ENCODE assay signal across 8 mouse cellular contexts in genomic region chr2:106856361-106856961, GRCm38 (mm10).
DNase-seq lines count a peak whose midpoint lies in the region; ATAC-seq and TF ChIP-seq lines count a peak whose summit lies in the region.

No protein-coding gene starts in this region.

- no peak overlapping the region for H3K4me2 ChIP-seq in stomach, embryonic 14.5 days (replicated peaks; ENCODE audit: low read depth, low read length)
- H3K4me2 ChIP-seq in stomach, postnatal 0 days (replicated peaks; ENCODE audit: low read depth), result no peak overlapping the region
- peak overlapping the region; percentile 33 for H3K4me2 ChIP-seq in limb, embryonic 13.5 days (replicated peaks)
- no peak overlapping the region for H3K4me2 ChIP-seq in stomach, embryonic 15.5 days

- no peak for TF ChIP-seq CTCF in gastrocnemius, adult 2 months (IDR thresholded peaks at IDR 0.05)
- no peak for TF ChIP-seq CTCF in stomach, postnatal 0 days (IDR thresholded peaks at IDR 0.05; ENCODE audit: low read depth)

- WGBS in stomach, embryonic 14.5 days, result 43% methylated on average over 9 of the region's 9 CpGs
- WGBS in stomach, postnatal 0 days, result 71% methylated on average over 9 of the region's 9 CpGs
- 23% methylated on average over 9 of the region's 9 CpGs for WGBS in limb, embryonic 13.5 days
- 53% methylated on average over 9 of the region's 9 CpGs for WGBS in stomach, embryonic 15.5 days

- no peak overlapping the region for H3K4me3 ChIP-seq in gastrocnemius, adult 2 months
- no peak overlapping the region for H3K4me3 ChIP-seq in stomach, embryonic 14.5 days (ENCODE audit: low read depth, low read length)
- H3K4me3 ChIP-seq in stomach, postnatal 0 days (ENCODE audit: low read depth, low read length), result no peak overlapping the region
- no peak overlapping the region for H3K4me3 ChIP-seq in limb, embryonic 13.5 days
- no peak overlapping the region for H3K4me3 ChIP-seq in stomach, embryonic 15.5 days (replicated peaks)

- 0 out of 2 replicates have a peak overlapping the region, but pooled peaks have one; percentile 51 for H3K27ac ChIP-seq in gastrocnemius, adult 2 months
- H3K27ac ChIP-seq in stomach, embryonic 14.5 days (ENCODE audit: low read length), result no peak overlapping the region; the same call in 1 of the 2 replicates
- H3K27ac ChIP-seq in stomach, postnatal 0 days (replicated peaks), result no peak overlapping the region
- peak overlapping the region; percentile 72 for H3K27ac ChIP-seq in limb, embryonic 13.5 days
- 0 out of 2 replicates have a peak overlapping the region, but pooled peaks have one; percentile 8 for H3K27ac ChIP-seq in stomach, embryonic 15.5 days

- no peaks in the 10 kb centered on the region for H3K9me3 ChIP-seq in stomach, embryonic 14.5 days (ENCODE audit: control insufficient read depth, low read depth, low read length)
- no peaks in the 10 kb centered on the region for H3K9me3 ChIP-seq in stomach, postnatal 0 days (ENCODE audit: control insufficient read depth, low read length)
- no peaks in the 10 kb centered on the region for H3K9me3 ChIP-seq in limb, embryonic 13.5 days
- no peaks in the 10 kb centered on the region for H3K9me3 ChIP-seq in stomach, embryonic 15.5 days

- H3K4me1 ChIP-seq in stomach, embryonic 14.5 days (ENCODE audit: control insufficient read depth, insufficient read depth, low read length), result peaks cover 39% of the 10 kb centered on the region
- H3K4me1 ChIP-seq in stomach, postnatal 0 days (replicated peaks; ENCODE audit: control insufficient read depth, insufficient read depth), result peaks cover 5% of the 10 kb centered on the region; the same call in 1 of the 2 replicates
- peaks cover 69% of the 10 kb centered on the region for H3K4me1 ChIP-seq in limb, embryonic 13.5 days
- peaks cover 26% of the 10 kb centered on the region for H3K4me1 ChIP-seq in stomach, embryonic 15.5 days

- peak; percentile 26; the same call in 1 of the 2 replicates for ATAC-seq in stomach, embryonic 14.5 days (ENCODE audit: insufficient number of reproducible peaks, insufficient read depth, low FRiP score, low read depth)
- ATAC-seq in stomach, postnatal 0 days (ENCODE audit: low FRiP score, low TSS enrichment), result no peak
- ATAC-seq in limb, embryonic 13.5 days (ENCODE audit: low FRiP score, low read depth), result peak; percentile 51
- no peak for ATAC-seq in stomach, embryonic 15.5 days (ENCODE audit: insufficient read depth, low FRiP score, low read depth)

- H3K27me3 ChIP-seq in stomach, embryonic 14.5 days (ENCODE audit: control insufficient read depth, insufficient read depth, low read length), result no peaks in the 10 kb centered on the region
- no peaks in the 10 kb centered on the region for H3K27me3 ChIP-seq in stomach, postnatal 0 days (ENCODE audit: control insufficient read depth, insufficient read depth, low read length)
- 0 out of 2 replicates have a peak, but pooled peaks cover 3% of the 10 kb centered on the region for H3K27me3 ChIP-seq in limb, embryonic 13.5 days
- H3K27me3 ChIP-seq in stomach, embryonic 15.5 days (replicated peaks), result no peaks in the 10 kb centered on the region

- H3K36me3 ChIP-seq in stomach, embryonic 14.5 days (ENCODE audit: control insufficient read depth, insufficient read depth, low read length), result no peaks in the 10 kb centered on the region
- H3K36me3 ChIP-seq in stomach, postnatal 0 days (ENCODE audit: control insufficient read depth, insufficient read depth, low read length), result no peaks in the 10 kb centered on the region
- peaks cover 7% of the 10 kb centered on the region for H3K36me3 ChIP-seq in limb, embryonic 13.5 days
- H3K36me3 ChIP-seq in stomach, embryonic 15.5 days, result no peaks in the 10 kb centered on the region

- H3K9ac ChIP-seq in stomach, embryonic 14.5 days (replicated peaks; ENCODE audit: low read depth, low read length), result no peak overlapping the region
- no peak overlapping the region for H3K9ac ChIP-seq in stomach, postnatal 0 days (ENCODE audit: low read length)
- H3K9ac ChIP-seq in limb, embryonic 13.5 days, result no peak overlapping the region
- H3K9ac ChIP-seq in stomach, embryonic 15.5 days, result no peak overlapping the region

- intact Hi-C loops in gastrocnemius, adult 2 months (cut with DNase I), result loop anchor here (5.0 to 10.0 kb wide), 2 partner anchors 204 to 422 kb away; no protein-coding TSS in a partner anchor
- intact Hi-C loops in gastrocnemius, postnatal 36 days (cut with DNase I), result no loop called here

- TF ChIP-seq EP300 in stomach, postnatal 0 days (optimal IDR thresholded peaks at IDR 0.05), result no peak

- no peak for DNase-seq in gastrocnemius, adult 2 months
- no peak for DNase-seq in gastrocnemius, postnatal 36 days
- no peak for DNase-seq in stomach, postnatal 0 days (ENCODE audit: low spot score)
- DNase-seq in ovary, postnatal 14 days (ENCODE audit: low spot score), result no peak
- no peak for DNase-seq in ovary, adult 18-20 months (ENCODE audit: low spot score)

Comparison
In these comparisons a context has a peak if more than half of its experiments do, and no peak if none do; other contexts are left out.
1. H3K27ac ChIP-seq: peak in gastrocnemius, adult 2 months (single experiment), limb, embryonic 13.5 days (single experiment) and stomach, embryonic 15.5 days (single experiment); none in stomach, embryonic 14.5 days (single experiment) and stomach, postnatal 0 days (single experiment).
2. ATAC-seq: peak in stomach, embryonic 14.5 days (single experiment) and limb, embryonic 13.5 days (single experiment); none in stomach, postnatal 0 days (single experiment) and stomach, embryonic 15.5 days (single experiment).